Mouse (Mus musculus) hindbrain, embryonic 14.5 days (tissue): ENCODE results near the gene Nvl. TPM values are rescaled to one million over a fixed set of nuclear protein-coding genes. Genes with fewer than 3 reads are reported as not detected.

ENCODE experiments used
- ATAC-seq: fragments of 200-750 bp; cut with Nextera tagmentation; 2 replicates; pipeline ENCODE4 v1.8.0; 2017; ENCODE audit warnings: moderate number of reproducible peaks, mild to moderate bottlenecking, moderate TSS enrichment, moderate library complexity; ENCODE audit not compliant: low FRiP score
- DNase-seq: peaks from one replicate; pipeline ENCODE4 v3.0.0-alpha.2; 2015; ENCODE audit warnings: low spot score
- H3K27ac ChIP-seq: fragments of 300-500 bp; sonication (generic); 2 replicates; pipeline ENCODE4 v1.5.1; 2014; ENCODE audit warnings: mild to moderate bottlenecking, moderate library complexity
- H3K27me3 ChIP-seq: fragments of 300-500 bp; sonication (generic); 2 replicates; pipeline ENCODE4 v1.6.1; 2014; ENCODE audit warnings: mild to moderate bottlenecking, low read length, mixed read lengths; ENCODE audit not compliant: control insufficient read depth, insufficient read depth
- H3K36me3 ChIP-seq: fragments of 300-500 bp; sonication (generic); replicated peaks from 2 replicates; pipeline ENCODE4 v1.6.1; 2014; ENCODE audit not compliant: control insufficient read depth, insufficient read depth
- H3K4me1 ChIP-seq: fragments of 300-500 bp; sonication (generic); replicated peaks from 2 replicates; pipeline ENCODE4 v1.6.1; 2014; ENCODE audit warnings: antibody characterized with exemption, low read length, mixed read lengths; ENCODE audit not compliant: control insufficient read depth, insufficient read depth
- H3K4me2 ChIP-seq: fragments of 300-500 bp; sonication (generic); replicated peaks from 2 replicates; pipeline ENCODE4 v1.6.1; 2014; ENCODE audit warnings: mild to moderate bottlenecking, moderate library complexity
- H3K4me3 ChIP-seq: fragments of 300-500 bp; sonication (generic); replicated peaks from 2 replicates; pipeline ENCODE4 v1.5.1; 2014; ENCODE audit warnings: mild to moderate bottlenecking, low read length
- H3K9ac ChIP-seq: fragments of 300-500 bp; sonication (generic); 2 replicates; pipeline ENCODE4 v1.6.1; 2014
- H3K9me3 ChIP-seq: fragments of 300-500 bp; sonication (generic); 2 replicates; pipeline ENCODE4 v1.6.1; 2016; ENCODE audit warnings: low read length; ENCODE audit not compliant: control insufficient read depth
- WGBS: fragments of 180-500 bp; shearing (Covaris S2); extraction: QIAGEN DNeasy Blood & Tissue Kit; methylation state at CpG from one replicate; pipeline ENCODE4 v1.1.7; 2014; 5-methylcytosine and 5-hydroxymethylcytosine counted together
- polyA plus RNA-seq: library from polyadenylated mRNA; unstranded; fragments of >200 nt; fragmentation: Nextera tagmentation; extraction: Ambion mirVana; gene quantifications from 2 replicates; pipeline ENCODE4 v1.2.1, GENCODE M21; 2014

Gene Nvl
- 36.4 and 39.3 TPM in 2 replicates for polyA plus RNA-seq

GRCm38 (mm10) chr1:181143950-181144836, at the start of gene Nvl, which contains the start of gene Cnih4:
TSS of gene Nvl (minus strand) at chr1:181144204.
TSS of gene Cnih4 (plus strand) at chr1:181144693.
- Histone ChIP-seq H3K9me3 (no peaks in the 10 kb centered on the region), H3K27me3 (no peaks in the 10 kb centered on the region), H3K4me3 (peak within 1 kb of the TSS; percentile 90), H3K9ac (peak within 1 kb of the TSS; percentile 75), H3K4me2 (peak within 1 kb of the TSS; percentile 75), H3K4me1 (peaks cover 22% of the 10 kb centered on the region), H3K36me3 (peaks cover 27% of the 10 kb centered on the region), H3K27ac (peak within 1 kb of the TSS; percentile 71)
- peak; percentile 92 for DNase-seq
- peak; percentile 100 for ATAC-seq
- WGBS: under 1% methylated on average over 52 of the region's 52 CpGs

DNA sequence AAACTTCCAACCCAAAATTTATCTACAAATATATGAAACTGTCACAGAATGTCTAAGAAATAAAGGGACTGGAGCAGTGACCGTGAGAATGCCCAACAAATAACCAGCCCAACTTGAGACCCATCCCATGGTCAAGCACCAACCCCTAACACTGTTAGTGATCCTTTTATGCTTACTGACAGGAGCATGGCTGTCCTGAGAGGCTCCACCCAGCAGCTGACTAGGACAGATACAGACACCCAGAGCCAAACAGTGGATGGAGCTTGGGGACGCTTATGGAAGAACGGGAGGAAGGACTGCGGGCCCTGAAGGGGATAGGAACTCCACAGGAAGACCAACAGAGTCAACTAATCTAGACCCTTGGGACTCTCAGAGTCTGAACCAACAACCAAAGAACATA, 44.9 kb upstream of the Nvl start:
- no peak overlapping the region for H3K9ac ChIP-seq
- H3K4me3 ChIP-seq: no peak overlapping the region
- ATAC-seq (no peak), DNase-seq (no peak)
- H3K4me2 ChIP-seq: no peak overlapping the region
- no peaks in the 10 kb centered on the region for H3K9me3 ChIP-seq
- peaks cover 94% of the 10 kb centered on the region for H3K36me3 ChIP-seq
- no peaks in the 10 kb centered on the region for H3K27me3 ChIP-seq
- no peak overlapping the region for H3K27ac ChIP-seq
- 97% methylated on average over 4 of the region's 4 CpGs for WGBS
- no peaks in the 10 kb centered on the region for H3K4me1 ChIP-seq

DNA sequence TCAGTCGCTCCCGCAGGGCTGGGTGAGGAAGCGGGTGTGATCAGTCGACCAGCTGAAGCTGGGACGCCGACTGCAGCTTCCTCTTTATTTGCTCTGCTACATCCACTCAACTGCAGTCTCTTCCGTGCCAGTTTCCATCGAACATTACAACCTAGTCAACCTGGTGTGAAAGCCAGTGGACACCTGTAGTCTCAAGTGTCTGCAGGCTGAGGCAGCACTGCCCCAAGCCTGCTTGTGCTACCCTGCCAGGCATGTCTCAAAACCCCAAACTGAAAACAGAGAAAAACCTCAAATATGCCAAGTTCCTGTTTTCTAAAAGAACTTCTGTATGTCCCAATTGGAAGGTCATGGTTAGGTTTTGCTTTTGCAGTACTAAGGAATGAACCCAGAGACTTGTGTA, 26.2 kb upstream of the Nvl start:
- Histone ChIP-seq H3K9ac (no peak overlapping the region), H3K36me3 (peaks cover 59% of the 10 kb centered on the region), H3K9me3 (no peaks in the 10 kb centered on the region), H3K4me2 (no peak overlapping the region), H3K27me3 (no peaks in the 10 kb centered on the region), H3K4me1 (no peaks in the 10 kb centered on the region), H3K4me3 (no peak overlapping the region), H3K27ac (no peak overlapping the region)
- WGBS: 92% methylated on average over 8 of the region's 8 CpGs
- ATAC-seq (no peak), DNase-seq (no peak)

- H3K4me2 ChIP-seq: no peak overlapping the region
- H3K4me1 ChIP-seq: no peaks in the 10 kb centered on the region
- no peak overlapping the region for H3K9ac ChIP-seq
- no peak for DNase-seq
- peaks cover 66% of the 10 kb centered on the region for H3K36me3 ChIP-seq
- no peaks in the 10 kb centered on the region for H3K27me3 ChIP-seq
- H3K9me3 ChIP-seq: no peaks in the 10 kb centered on the region
- no peak overlapping the region for H3K4me3 ChIP-seq
- WGBS: 81% methylated on average over 3 of the region's 3 CpGs
- no peak overlapping the region for H3K27ac ChIP-seq
- ATAC-seq: no peak
These were observed 24.4 kb upstream of the Nvl start for GRCm38 (mm10) chr1:181168377-181168776.

DNA sequence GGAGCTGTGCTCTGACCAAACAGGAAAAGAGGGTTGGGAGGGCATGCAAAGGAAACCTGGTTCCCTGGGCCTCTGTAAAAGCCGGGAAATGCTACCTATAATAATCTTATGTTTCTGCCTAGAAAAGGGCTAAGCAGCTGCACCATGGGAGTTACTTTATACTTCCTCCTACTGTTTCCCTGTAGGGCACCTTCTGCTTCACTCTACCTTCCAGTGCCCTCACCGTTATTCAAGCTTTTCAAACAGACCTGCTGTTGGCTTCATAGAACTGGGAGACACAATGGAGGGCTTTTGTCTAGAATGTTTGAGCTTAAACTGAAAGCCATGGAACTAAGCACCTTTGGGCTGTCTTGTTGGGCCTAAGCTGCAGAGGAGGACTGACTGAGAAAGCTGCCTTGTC, 23.8 kb upstream of the Nvl start:
- Histone ChIP-seq H3K9ac (no peak overlapping the region), H3K4me3 (no peak overlapping the region), H3K27me3 (no peaks in the 10 kb centered on the region), H3K27ac (no peak overlapping the region), H3K4me2 (no peak overlapping the region), H3K36me3 (peaks cover 70% of the 10 kb centered on the region), H3K9me3 (no peaks in the 10 kb centered on the region), H3K4me1 (no peaks in the 10 kb centered on the region)
- WGBS: 80% methylated on average over 2 of the region's 2 CpGs
- no peak for ATAC-seq
- DNase-seq: no peak

- H3K4me3 ChIP-seq: peak overlapping the region; percentile 84
- H3K36me3 ChIP-seq: peaks cover 17% of the 10 kb centered on the region
- H3K27ac ChIP-seq: peak overlapping the region; percentile 84; the same call in 1 of the 2 replicates
- peaks cover 18% of the 10 kb centered on the region for H3K4me1 ChIP-seq
- peak overlapping the region; percentile 77 for H3K4me2 ChIP-seq
- ATAC-seq (no peak), DNase-seq (no peak)
- no peaks in the 10 kb centered on the region for H3K27me3 ChIP-seq
- H3K9me3 ChIP-seq: no peaks in the 10 kb centered on the region
- 44% methylated on average over 5 of the region's 5 CpGs for WGBS
- peak overlapping the region; percentile 92 for H3K9ac ChIP-seq
These were observed 7.5 kb upstream of the Nvl start for GRCm38 (mm10) chr1:181151541-181151940.

- Histone ChIP-seq H3K27ac (peak overlapping the region; percentile 84), H3K4me2 (peak overlapping the region; percentile 77), H3K9ac (peak overlapping the region; percentile 92), H3K36me3 (peaks cover 13% of the 10 kb centered on the region), H3K4me1 (peaks cover 18% of the 10 kb centered on the region), H3K9me3 (no peaks in the 10 kb centered on the region), H3K27me3 (no peaks in the 10 kb centered on the region), H3K4me3 (peak overlapping the region; percentile 84)
- under 1% methylated on average over 59 of the region's 59 CpGs for WGBS
- peak; percentile 95 for DNase-seq
- ATAC-seq: peak; percentile 90
These were observed 7.0 kb upstream of the Nvl start for GRCm38 (mm10) chr1:181150827-181151534.

DNA sequence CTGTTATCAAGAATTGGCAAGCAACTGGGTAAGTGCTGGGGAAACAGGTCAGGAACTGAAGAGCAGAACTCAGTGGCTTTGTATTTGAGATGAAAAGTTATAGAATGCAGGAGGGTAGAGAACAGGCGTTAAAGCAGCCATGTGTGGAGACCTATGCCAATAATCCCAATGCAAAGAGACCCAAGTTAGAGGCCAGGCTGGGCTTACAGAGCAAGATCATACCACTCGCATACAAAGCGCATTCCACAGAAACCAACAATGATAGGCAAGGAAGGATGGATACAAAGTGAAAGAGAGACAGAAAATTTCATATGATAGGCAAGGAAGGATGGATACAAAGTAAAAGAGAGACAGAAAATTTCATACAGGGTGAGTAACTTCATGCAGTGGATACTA, 6.4 kb upstream of the Nvl start:
- H3K36me3 ChIP-seq: peaks cover 11% of the 10 kb centered on the region
- no peak overlapping the region for H3K4me2 ChIP-seq
- no peaks in the 10 kb centered on the region for H3K9me3 ChIP-seq
- H3K9ac ChIP-seq: no peak overlapping the region
- H3K4me1 ChIP-seq: peaks cover 20% of the 10 kb centered on the region
- H3K27me3 ChIP-seq: no peaks in the 10 kb centered on the region
- 67% methylated on average over 3 of the region's 3 CpGs for WGBS
- peak overlapping the region; percentile 84; the same call in 1 of the 2 replicates for H3K4me3 ChIP-seq
- no peak overlapping the region for H3K27ac ChIP-seq
- DNase-seq (no peak), ATAC-seq (peak; percentile 34; the same call in 1 of the 2 replicates)

- Histone ChIP-seq H3K4me1 (peaks cover 28% of the 10 kb centered on the region), H3K27ac (no peak overlapping the region), H3K27me3 (no peaks in the 10 kb centered on the region), H3K9me3 (no peaks in the 10 kb centered on the region), H3K4me3 (no peak overlapping the region), H3K9ac (no peak overlapping the region), H3K36me3 (peaks cover 5% of the 10 kb centered on the region; the same call in 1 of the 2 replicates), H3K4me2 (no peak overlapping the region)
- DNase-seq (no peak), ATAC-seq (no peak)
- WGBS: 86% methylated on average over 3 of the region's 3 CpGs
These were observed 5.5 kb upstream of the Nvl start for GRCm38 (mm10) chr1:181149373-181150017.
